Mouse (Mus musculus): ENCODE data around the gene Map3k13. TPM values are rescaled to one million over a fixed set of nuclear protein-coding genes. Genes with fewer than 3 reads are reported as not detected.
A peak's percentile ranks its signal among the peaks of the same experiment; 100 is the strongest.

The Map3k13 gene
- total RNA-seq, 2 experiments from 2014 or later: not detected

DNA sequence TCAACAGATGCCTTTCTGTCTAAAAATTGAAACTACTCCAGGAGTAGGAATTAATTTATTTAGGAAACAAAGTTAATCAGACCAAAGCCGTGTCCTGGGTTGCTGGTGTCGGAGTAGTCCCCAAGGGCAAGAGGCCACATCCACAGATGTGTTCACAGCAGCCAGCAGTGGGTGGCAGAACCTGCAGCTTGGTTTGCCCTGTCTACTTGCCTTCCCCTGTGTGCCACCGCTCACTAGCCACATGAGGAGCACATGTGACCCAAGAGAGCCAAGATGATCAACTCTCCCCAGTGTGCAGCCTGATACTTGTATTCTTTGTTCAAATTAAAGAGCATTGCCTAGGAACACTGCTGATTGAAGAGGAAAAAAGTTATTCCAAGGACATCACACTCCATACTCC is 54.3 kb downstream of the Map3k13 start:
- ATAC-seq (replicated peaks; ENCODE audit: poor library complexity): no peak

GRCm38 (mm10) chr16:21848847-21849246 is 54.7 kb downstream of the Map3k13 start:
- peak; percentile 42 for ATAC-seq (replicated peaks; ENCODE audit: poor library complexity)

- no peak for ATAC-seq (replicated peaks; ENCODE audit: poor library complexity)
These were observed 58.2 kb downstream of the Map3k13 start for GRCm38 (mm10) chr16:21852374-21852773.

DNA sequence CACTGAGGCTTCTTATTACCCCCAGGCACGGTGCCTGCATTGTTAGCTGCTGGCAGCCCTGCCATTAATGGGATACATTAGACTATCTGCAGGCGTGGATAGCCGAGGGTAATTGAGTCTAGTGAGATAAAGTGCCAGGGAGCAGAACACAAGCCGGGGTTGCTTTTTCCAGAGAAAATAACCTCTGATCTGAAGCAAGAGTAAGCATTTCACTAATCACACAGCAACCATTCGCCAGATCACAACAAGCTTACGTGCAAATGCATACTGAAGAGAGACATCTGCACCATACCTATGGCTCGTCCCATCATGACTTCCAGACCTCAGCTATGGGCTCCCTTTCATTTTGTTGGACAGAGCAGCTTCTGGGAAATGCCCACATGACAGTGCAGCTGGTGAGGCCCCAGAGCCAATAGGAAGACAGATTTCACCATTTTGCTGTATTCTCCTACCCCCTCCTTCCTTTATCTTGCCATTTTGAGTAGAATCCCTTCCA is 59.3 kb downstream of the Map3k13 start:
- ATAC-seq (replicated peaks; ENCODE audit: poor library complexity): no peak

- no peak for ATAC-seq (replicated peaks; ENCODE audit: poor library complexity)
These were observed 60.6 kb downstream of the Map3k13 start for GRCm38 (mm10) chr16:21854589-21855284.

GRCm38 (mm10) chr16:21856134-21856533 is 62.0 kb downstream of the Map3k13 start:
- ATAC-seq (replicated peaks; ENCODE audit: poor library complexity): no peak

DNA sequence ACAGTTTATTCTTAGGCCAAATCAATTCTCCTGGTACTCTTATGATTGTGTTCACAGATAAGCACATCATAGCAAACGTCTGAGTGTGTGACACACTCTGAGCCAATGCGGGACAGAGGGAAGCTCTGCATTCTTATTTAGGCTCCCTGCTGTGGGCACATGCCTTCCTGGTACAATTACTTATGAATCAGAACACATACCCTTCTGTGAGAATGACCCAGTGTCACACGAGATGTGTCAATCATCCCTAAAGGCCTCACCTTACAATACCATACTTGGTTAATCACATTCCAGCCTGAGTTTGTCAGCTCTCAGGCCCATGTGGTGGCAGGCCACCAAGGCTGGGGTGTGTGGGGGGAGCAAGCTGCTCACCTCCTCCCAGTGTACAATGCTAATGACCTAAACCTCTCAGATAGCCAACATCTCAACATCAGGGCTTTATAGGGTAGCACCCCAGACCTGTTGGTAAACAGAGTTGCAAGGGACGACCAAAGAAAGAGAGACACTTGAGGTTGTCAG is 63.0 kb downstream of the Map3k13 start:
- ATAC-seq (replicated peaks; ENCODE audit: poor library complexity): no peak

GRCm38 (mm10) chr16:21858163-21858562 is 64.0 kb downstream of the Map3k13 start:
- ATAC-seq (replicated peaks; ENCODE audit: poor library complexity): no peak

GRCm38 (mm10) chr16:21858882-21859281 is 64.7 kb downstream of the Map3k13 start:
- no peak for ATAC-seq (replicated peaks; ENCODE audit: poor library complexity)

- no peak for ATAC-seq (replicated peaks; ENCODE audit: poor library complexity)
These were observed 68.3 kb downstream of the Map3k13 start for GRCm38 (mm10) chr16:21862448-21862847.

- no peak for ATAC-seq (replicated peaks; ENCODE audit: poor library complexity)
These were observed 71.3 kb downstream of the Map3k13 start for GRCm38 (mm10) chr16:21865250-21865982.

- ATAC-seq (replicated peaks; ENCODE audit: poor library complexity): no peak
These were observed 71.9 kb downstream of the Map3k13 start for GRCm38 (mm10) chr16:21865983-21866575.

DNA sequence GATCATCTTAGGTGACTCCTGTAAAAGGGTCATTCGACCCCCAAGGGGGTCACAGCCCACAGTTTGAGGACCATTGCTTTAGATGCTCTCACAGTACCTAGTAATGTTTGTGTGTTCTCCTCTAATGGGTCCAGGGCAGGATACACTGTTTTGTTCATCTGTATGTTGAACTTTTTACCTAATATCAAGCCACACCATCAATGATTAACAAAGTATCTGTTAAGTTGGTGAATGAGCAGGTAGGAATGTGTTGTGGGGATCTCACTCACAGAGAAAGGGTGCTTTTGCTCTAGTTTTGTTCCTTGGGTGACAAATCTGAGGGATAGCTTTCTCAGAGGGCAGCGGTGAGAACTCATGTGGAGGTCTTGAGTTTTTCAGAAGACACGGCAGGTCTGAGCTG is 73.6 kb downstream of the Map3k13 start:
- ATAC-seq (replicated peaks; ENCODE audit: poor library complexity): no peak

- ATAC-seq (replicated peaks; ENCODE audit: poor library complexity): no peak
These were observed 74.5 kb downstream of the Map3k13 start for GRCm38 (mm10) chr16:21868651-21869050.

GRCm38 (mm10) chr16:21869879-21870278 is 75.7 kb downstream of the Map3k13 start:
- ATAC-seq (replicated peaks; ENCODE audit: poor library complexity): no peak

DNA sequence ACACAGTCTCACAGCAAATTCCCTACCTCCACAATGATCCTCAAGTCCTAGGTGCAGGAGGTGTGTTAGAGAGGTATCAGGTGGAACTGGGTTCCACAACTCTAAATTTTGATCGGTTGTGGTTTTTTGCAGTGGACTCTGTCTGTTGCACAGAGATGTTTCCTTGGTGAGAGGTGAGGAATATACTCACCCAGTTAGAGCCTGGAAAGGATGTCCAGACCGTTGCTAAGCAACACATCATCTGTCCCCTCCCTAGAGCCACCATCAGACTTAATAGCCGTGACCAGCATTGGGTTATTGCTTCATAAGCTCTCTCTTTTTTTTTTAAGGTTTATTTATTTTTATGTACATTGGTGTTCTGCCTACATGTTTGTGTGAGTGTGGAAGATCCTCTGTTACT is 83.6 kb downstream of the Map3k13 start:
- ATAC-seq (replicated peaks; ENCODE audit: poor library complexity): no peak

DNA sequence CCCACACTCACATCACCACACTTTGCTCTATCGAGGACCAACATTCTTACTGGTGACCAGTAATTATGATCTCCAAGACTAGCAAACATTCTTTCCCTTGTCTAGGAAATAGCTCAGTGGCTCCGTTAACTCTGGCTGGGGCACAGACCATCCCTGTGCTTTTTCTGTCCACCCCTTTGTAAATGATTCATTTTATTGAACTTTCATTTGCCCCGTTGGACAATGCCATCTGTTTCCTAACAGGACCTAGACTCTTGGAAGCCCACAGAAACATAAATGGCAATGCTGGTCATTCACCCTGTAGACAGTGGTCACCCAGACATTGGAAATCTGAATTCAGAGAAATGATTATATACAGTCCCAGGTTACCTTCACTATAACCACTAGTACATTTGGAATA is 84.7 kb downstream of the Map3k13 start:
- no peak for ATAC-seq (replicated peaks; ENCODE audit: poor library complexity)

DNA sequence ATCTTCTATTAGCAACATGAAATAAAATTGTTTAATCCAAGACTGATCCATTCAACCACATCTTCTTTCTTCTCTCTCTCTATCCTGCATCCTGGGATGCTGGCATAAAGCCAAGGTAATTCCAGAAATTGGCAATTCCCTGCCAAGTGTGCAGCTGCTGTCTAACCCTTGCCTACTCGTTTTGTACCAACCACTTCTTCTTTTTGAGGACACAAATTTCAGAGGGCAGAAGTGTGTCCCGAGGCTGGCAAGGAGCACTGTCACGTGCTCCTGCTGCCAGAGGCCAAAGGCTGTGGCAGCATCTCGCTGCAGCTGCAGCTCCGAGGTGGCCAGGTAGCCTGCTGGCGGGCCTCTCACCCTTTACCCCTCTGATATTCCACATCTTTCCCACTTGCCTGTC is 87.0 kb downstream of the Map3k13 start:
- peak; percentile 39 for ATAC-seq (replicated peaks; ENCODE audit: poor library complexity)

GRCm38 (mm10) chr16:21881582-21882259 is 87.6 kb downstream of the Map3k13 start:
- ATAC-seq (replicated peaks; ENCODE audit: poor library complexity): no peak

GRCm38 (mm10) chr16:21887601-21888000 is 93.5 kb downstream of the Map3k13 start:
- ATAC-seq (replicated peaks; ENCODE audit: poor library complexity): no peak

- ATAC-seq (replicated peaks; ENCODE audit: poor library complexity): no peak
These were observed 99.7 kb downstream of the Map3k13 start for GRCm38 (mm10) chr16:21893890-21894289.

Data from megakaryocyte progenitor cell, adult 5-6 weeks (primary cell).